Mouse (Mus musculus): ENCODE measurements around the gene Tspan10.
"Not testable (repeated sequence)": the region's sequence is repeated elsewhere in the genome, so short reads cannot be mapped to it uniquely, and the experiment has no call there.

Gene Tspan10

GRCm38 (mm10) chr11:120442344-120442743 lies at the start of gene Tspan10:
Gene Tspan10, plus strand, starts transcription at chr11:120442644.
- DNase-seq: no peak

GRCm38 (mm10) chr11:120395661-120396060 lies 46.8 kb upstream of the Tspan10 start:
- DNase-seq: no peak

- no peak for DNase-seq
Observed at GRCm38 (mm10) chr11:120397602-120398001, 44.8 kb upstream of the Tspan10 start.

GRCm38 (mm10) chr11:120399319-120399718 lies 43.1 kb upstream of the Tspan10 start:
- DNase-seq: no peak

GRCm38 (mm10) chr11:120404814-120405213 lies 37.6 kb upstream of the Tspan10 start:
- no peak for DNase-seq

- no peak for DNase-seq
Observed at GRCm38 (mm10) chr11:120405867-120406266, 36.6 kb upstream of the Tspan10 start.

- DNase-seq: no peak
Observed at GRCm38 (mm10) chr11:120406445-120406844, 36.0 kb upstream of the Tspan10 start.

- not testable (repeated sequence) for DNase-seq
Observed at GRCm38 (mm10) chr11:120413621-120414020, 28.8 kb upstream of the Tspan10 start.

- DNase-seq: no peak
Observed at GRCm38 (mm10) chr11:120417852-120418251, 24.6 kb upstream of the Tspan10 start.

- no peak for DNase-seq
Observed at GRCm38 (mm10) chr11:120418592-120418991, 23.9 kb upstream of the Tspan10 start.

GRCm38 (mm10) chr11:120422651-120423568 lies 19.5 kb upstream of the Tspan10 start:
- no peak for DNase-seq

GRCm38 (mm10) chr11:120423569-120424295 lies 18.7 kb upstream of the Tspan10 start:
- DNase-seq: peak in 1 of 2 experiments; percentile 10

GRCm38 (mm10) chr11:120426727-120427126 lies 15.7 kb upstream of the Tspan10 start:
- DNase-seq: no peak

GRCm38 (mm10) chr11:120437152-120437856 lies 5.1 kb upstream of the Tspan10 start, which contains the start of gene Nploc4:
Gene Nploc4, minus strand, starts transcription at chr11:120437708.
- peak; percentile 78 to 80 for DNase-seq

- DNase-seq: no peak
Observed at GRCm38 (mm10) chr11:120437857-120438385, 4.5 kb upstream of the Tspan10 start.

- no peak for DNase-seq
Observed at GRCm38 (mm10) chr11:120442765-120443280, 379 bp downstream of the Tspan10 start.

GRCm38 (mm10) chr11:120444106-120444505 lies 1.7 kb downstream of the Tspan10 start:
- DNase-seq: no peak

GRCm38 (mm10) chr11:120445475-120445874 lies 3.0 kb downstream of the Tspan10 start:
- DNase-seq: no peak

GRCm38 (mm10) chr11:120447179-120447578 lies 4.7 kb downstream of the Tspan10 start:
- no peak for DNase-seq

GRCm38 (mm10) chr11:120452246-120452645 lies 9.8 kb downstream of the Tspan10 start:
- DNase-seq: no peak

- no peak for DNase-seq
Observed at GRCm38 (mm10) chr11:120453306-120453705, 10.9 kb downstream of the Tspan10 start, which contains the start of gene Pde6g. Gene Pde6g, minus strand, starts transcription at chr11:120453500.

- no peak for DNase-seq
Observed at GRCm38 (mm10) chr11:120454965-120455364, 12.5 kb downstream of the Tspan10 start.

Measured in thymus, adult 18-20 months (tissue).